8 mouse cellular contexts compared by ENCODE assay signal in the genomic region with DNA sequence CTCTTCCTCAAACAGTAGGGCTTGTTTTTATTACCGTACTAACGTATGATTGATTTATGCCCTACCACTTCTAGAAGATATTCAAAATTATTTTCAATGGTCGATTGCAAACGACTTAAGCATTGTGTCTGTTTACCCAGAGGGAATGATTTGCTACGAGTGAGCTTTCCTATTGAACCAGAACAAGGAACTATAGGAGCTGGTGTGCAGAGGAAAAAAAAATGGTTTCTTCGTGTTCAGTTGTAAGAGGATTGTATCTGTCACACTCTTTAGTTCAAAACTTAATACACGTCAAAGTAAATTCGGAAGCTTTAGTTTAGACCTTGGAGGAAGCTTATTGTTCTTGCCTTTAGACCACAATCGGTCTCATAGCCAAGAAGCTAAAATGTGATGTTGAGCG. TPM values are rescaled to one million over a fixed set of nuclear protein-coding genes. Genes with fewer than 3 reads are reported as not detected.
DNase-seq lines count a peak whose midpoint lies in the region; ATAC-seq and TF ChIP-seq lines count a peak whose summit lies in the region.

No protein-coding gene starts in this region.

- peak; percentile 4; the same call in 1 of the 2 replicates for ATAC-seq in kidney, embryonic 15.5 days (replicated peaks; ENCODE audit: low FRiP score)
- peak; percentile 10; the same call in 1 of the 2 replicates for ATAC-seq in hindbrain, embryonic 16.5 days
- peak; percentile 35 for ATAC-seq in midbrain, embryonic 15.5 days (replicated peaks)

- no peaks in the 10 kb centered on the region for H3K9me3 ChIP-seq in kidney, embryonic 15.5 days (replicated peaks)
- no peaks in the 10 kb centered on the region for H3K9me3 ChIP-seq in hindbrain, embryonic 16.5 days (ENCODE audit: control insufficient read depth, low read length)
- H3K9me3 ChIP-seq in midbrain, embryonic 15.5 days: no peaks in the 10 kb centered on the region

- no peak for TF ChIP-seq POLR2A in cortical plate, adult 2 months (IDR thresholded peaks at IDR 0.05; ENCODE audit: extremely low read depth, insufficient read depth, low read length)

- H3K27me3 ChIP-seq in kidney, embryonic 15.5 days: no peaks in the 10 kb centered on the region
- H3K27me3 ChIP-seq in hindbrain, embryonic 16.5 days (replicated peaks; ENCODE audit: control insufficient read depth, insufficient read depth, low read length): no peaks in the 10 kb centered on the region
- no peaks in the 10 kb centered on the region for H3K27me3 ChIP-seq in midbrain, embryonic 15.5 days (replicated peaks)

- TF ChIP-seq CTCF in cortical plate, adult 2 months (IDR thresholded peaks at IDR 0.05; ENCODE audit: extremely low read depth, insufficient read depth, low read length): no peak

- peak overlapping the region; percentile 92 for H3K27ac ChIP-seq in kidney, embryonic 15.5 days
- H3K27ac ChIP-seq in cortical plate, adult 2 months (ENCODE audit: insufficient read depth, low read length): peak overlapping the region; percentile 22; the same call in 1 of the 2 replicates
- H3K27ac ChIP-seq in hindbrain, embryonic 16.5 days (ENCODE audit: low read depth, low read length): peak overlapping the region; percentile 82
- H3K27ac ChIP-seq in midbrain, embryonic 15.5 days: peak overlapping the region; percentile 95

- peak overlapping the region; percentile 85 for H3K9ac ChIP-seq in kidney, embryonic 15.5 days
- peak overlapping the region; percentile 68 for H3K9ac ChIP-seq in hindbrain, embryonic 16.5 days (ENCODE audit: low read depth, low read length)
- H3K9ac ChIP-seq in midbrain, embryonic 15.5 days: peak overlapping the region; percentile 63

- no peaks in the 10 kb centered on the region for H3K36me3 ChIP-seq in kidney, embryonic 15.5 days
- H3K36me3 ChIP-seq in hindbrain, embryonic 16.5 days (ENCODE audit: control insufficient read depth, insufficient read depth, low read length): no peaks in the 10 kb centered on the region
- no peaks in the 10 kb centered on the region for H3K36me3 ChIP-seq in midbrain, embryonic 15.5 days (replicated peaks)

- peaks cover 23% of the 10 kb centered on the region for H3K4me1 ChIP-seq in kidney, embryonic 15.5 days
- H3K4me1 ChIP-seq in cortical plate, adult 2 months (ENCODE audit: control insufficient read depth, insufficient read depth, low read length): peaks cover 5% of the 10 kb centered on the region
- peaks cover 15% of the 10 kb centered on the region for H3K4me1 ChIP-seq in hindbrain, embryonic 16.5 days (ENCODE audit: control insufficient read depth, insufficient read depth, low read depth, low read length)
- H3K4me1 ChIP-seq in midbrain, embryonic 15.5 days: peaks cover 33% of the 10 kb centered on the region

- H3K4me3 ChIP-seq in kidney, embryonic 15.5 days (replicated peaks): peak overlapping the region; percentile 88
- H3K4me3 ChIP-seq in cortical plate, adult 2 months (ENCODE audit: insufficient read depth, low read length): peak overlapping the region; percentile 48
- peak overlapping the region; percentile 79 for H3K4me3 ChIP-seq in hindbrain, embryonic 16.5 days (ENCODE audit: low read length)
- H3K4me3 ChIP-seq in midbrain, embryonic 15.5 days: peak overlapping the region; percentile 90

- 21% methylated on average over 10 of the region's 10 CpGs for WGBS in kidney, embryonic 15.5 days
- 21% methylated on average over 10 of the region's 10 CpGs for WGBS in hindbrain, embryonic 16.5 days
- 15% methylated on average over 10 of the region's 10 CpGs for WGBS in midbrain, embryonic 15.5 days

- peak overlapping the region; percentile 78 for H3K4me2 ChIP-seq in kidney, embryonic 15.5 days
- H3K4me2 ChIP-seq in hindbrain, embryonic 16.5 days (ENCODE audit: low read length): peak overlapping the region; percentile 51
- H3K4me2 ChIP-seq in midbrain, embryonic 15.5 days: peak overlapping the region; percentile 57

- no peak for DNase-seq in kidney, postnatal 14 days
- DNase-seq in cerebellum, postnatal 36 days: no peak
- DNase-seq in kidney, adult 18-20 months: no peak
- no peak for DNase-seq in spleen, adult 18-20 months

RNA-seq across cellular contexts. Expression of a gene that starts 28.4 kb away (rescaled TPM):
- 42.3 and 45.0 TPM in 2 replicates for polyA plus RNA-seq in kidney, embryonic 15.5 days (2015; fragmentation: Nextera tagmentation; extraction: Ambion mirVana)
- polyA plus RNA-seq in cortical plate, adult 2 months (2012; rRNA removed): 37.7 and 38.0 TPM in 2 replicates
- polyA plus RNA-seq in hindbrain, embryonic 16.5 days (2015; fragmentation: Nextera tagmentation; extraction: Ambion mirVana): 34.8 and 37.0 TPM in 2 replicates
- 39.2 and 39.3 TPM in 2 replicates for polyA plus RNA-seq in midbrain, embryonic 15.5 days (2015; fragmentation: Nextera tagmentation; extraction: Ambion mirVana)

RNA-seq across cellular contexts. Expression of a gene that starts 58.5 kb away (rescaled TPM):
- polyA plus RNA-seq in kidney, embryonic 15.5 days (2015; fragmentation: Nextera tagmentation; extraction: Ambion mirVana): 0.14 and 0.26 TPM in 2 replicates
- polyA plus RNA-seq in cortical plate, adult 2 months (2012; rRNA removed): 49.9 and 50.2 TPM in 2 replicates
- polyA plus RNA-seq in hindbrain, embryonic 16.5 days (2015; fragmentation: Nextera tagmentation; extraction: Ambion mirVana): 17.1 and 17.7 TPM in 2 replicates
- 10.6 and 12.7 TPM in 2 replicates for polyA plus RNA-seq in midbrain, embryonic 15.5 days (2015; fragmentation: Nextera tagmentation; extraction: Ambion mirVana)

Comparison
In these comparisons a context has a peak if more than half of its experiments do, and no peak if none do; other contexts are left out.
1. H3K27ac ChIP-seq: peak in every context shown above with its lines; median percentile 95 in midbrain, embryonic 15.5 days; 92 in kidney, embryonic 15.5 days; 82 in hindbrain, embryonic 16.5 days; 22 in cortical plate, adult 2 months.